Mouse (Mus musculus) myocyte (in vitro differentiated cells): ENCODE measurements around the gene Hba-x.

ENCODE experiments used
- MAX ChIP-seq: IDR thresholded peaks from one replicate; pipeline ENCODE4 v1.6.1; 2011; ENCODE audit warnings: low read depth, mild to moderate bottlenecking, control low read depth
- MYOG ChIP-seq, 3 experiments: IDR thresholded peaks; one replicate each; pipeline ENCODE4 v1.6.1; 2011; ENCODE audit warnings: control low read depth in 2 of 3, low read depth in 2 of 3, mild to moderate bottlenecking in 2 of 3; ENCODE audit not compliant: insufficient read length in 2 of 3, control insufficient read depth in 1 of 3, insufficient read depth in 1 of 3
- POLR2A ChIP-seq: IDR thresholded peaks from one replicate; pipeline ENCODE4 v1.6.1; 2011; ENCODE audit warnings: low read depth, mild to moderate bottlenecking, control low read depth, moderate library complexity; ENCODE audit not compliant: insufficient read length
- TCF12 ChIP-seq: IDR thresholded peaks from one replicate; pipeline ENCODE4 v1.6.1; 2011; ENCODE audit warnings: mild to moderate bottlenecking, control low read depth; ENCODE audit not compliant: poor library complexity, insufficient read depth, severe bottlenecking
- TCF3 ChIP-seq: IDR thresholded peaks from one replicate; pipeline ENCODE4 v1.6.1; 2011; ENCODE audit warnings: low read depth, control low read depth; ENCODE audit not compliant: insufficient read length
- USF1 ChIP-seq: IDR thresholded peaks from one replicate; pipeline ENCODE4 v1.6.1; 2011; ENCODE audit warnings: low read depth, mild to moderate bottlenecking, control low read depth, moderate library complexity

DNA sequence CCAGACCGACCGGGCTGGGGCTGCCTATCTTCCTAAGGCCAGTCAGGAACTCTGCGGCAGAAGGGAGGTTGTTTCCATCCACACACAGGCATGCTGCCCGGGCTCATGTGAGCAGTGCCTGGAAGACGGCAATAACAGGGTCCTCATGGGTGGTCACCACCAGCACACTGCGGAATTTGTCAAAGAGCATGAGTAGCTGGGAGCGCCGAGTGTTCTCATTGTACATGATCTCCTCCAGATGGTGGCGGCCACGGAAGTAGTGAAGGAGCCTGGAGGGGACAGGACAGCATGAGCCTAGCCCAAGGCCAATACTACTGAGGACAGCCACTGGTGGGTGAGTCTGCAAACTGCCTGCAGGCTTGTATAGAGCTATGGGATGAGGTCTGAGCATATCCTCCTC, 43.4 kb upstream of the Hba-x start:
- TF ChIP-seq POLR2A (no peak), TCF3 (no peak), MAX (no peak), USF1 (no peak), MYOG (IDR thresholded peaks at IDR 0.05; ENCODE audit: control insufficient read depth in 1 of 3, insufficient read depth in 1 of 3, insufficient read length in 2 of 3, low read depth in 2 of 3) (no peak), TCF12 (no peak)
